Mouse (Mus musculus): ENCODE data around the gene Clrn3. TPM values are rescaled to one million over a fixed set of nuclear protein-coding genes. Genes with fewer than 3 reads are reported as not detected.

The Clrn3 gene
- total RNA-seq, 1 experiment from 2014 or later, result not detected

Other genes starting within 250 kb of the Clrn3 start
- not detected in 2 replicates for gene Foxi2, start 118.3 kb downstream of the Clrn3 start, total RNA-seq (2017)
- gene Ptpre, start 8.8 kb upstream of the Clrn3 start, total RNA-seq (2017), result 80.7 and 86.9 TPM in 2 replicates
- gene Mki67, start 187.7 kb upstream of the Clrn3 start, total RNA-seq (2017), result 396 and 444 TPM in 2 replicates